In genomic region chr10:15305811-15306473, GRCm38 (mm10) we compare ENCODE assay signal across 10 mouse cellular contexts.
"Had no signal": no experiment of that assay in that cellular context is flagged by ENCODE, and none has a peak within 500 bp of the region (broad histone marks: within the 10 kb centered on the region; RNA-seq: fewer than 3 reads in every experiment).

No protein-coding gene starts in this region.

- H3K36me3 ChIP-seq: limb, embryonic 10.5 days; liver, embryonic 15.5 days; midbrain, embryonic 13.5 days; neural tube, embryonic 15.5 days had no signal

- DNase-seq: kidney, adult 18-20 months; kidney, postnatal 10 days; lung, adult 2 months had no signal

- H3K27me3 ChIP-seq: liver, embryonic 15.5 days; midbrain, embryonic 13.5 days; neural tube, embryonic 15.5 days had no signal

- H3K4me1 ChIP-seq: limb, embryonic 10.5 days; liver, embryonic 15.5 days; midbrain, embryonic 13.5 days; neural tube, embryonic 15.5 days had no signal

- H3K9ac ChIP-seq: liver, embryonic 15.5 days; midbrain, embryonic 13.5 days; neural tube, embryonic 15.5 days had no signal

- ATAC-seq: midbrain, embryonic 13.5 days had no signal

- H3K4me3 ChIP-seq: left cerebral cortex, adult 2 months; limb, embryonic 10.5 days; liver, embryonic 15.5 days; midbrain, embryonic 13.5 days; neural tube, embryonic 15.5 days had no signal

- H3K4me2 ChIP-seq: liver, embryonic 11.5 days; liver, embryonic 15.5 days; midbrain, embryonic 13.5 days; neural tube, embryonic 15.5 days had no signal

- H3K27ac ChIP-seq: left cerebral cortex, adult 2 months; limb, embryonic 10.5 days; liver, embryonic 15.5 days; midbrain, embryonic 13.5 days; neural tube, embryonic 15.5 days; stomach, postnatal 0 days had no signal

- H3K9me3 ChIP-seq: limb, embryonic 10.5 days; liver, embryonic 15.5 days; midbrain, embryonic 13.5 days; neural tube, embryonic 15.5 days had no signal
